Mouse (Mus musculus) ES-Bruce4 (cell line): Measurements from ENCODE around the gene Gm14851.
"Not testable (repeated sequence)": the region's sequence is repeated elsewhere in the genome, so short reads cannot be mapped to it uniquely, and the experiment has no call there.

Experiments used
- CTCF ChIP-seq: IDR thresholded peaks from one replicate; pipeline ENCODE4 v1.8.1; 2011; ENCODE audit warnings: low read depth, low read length
- EP300 ChIP-seq: IDR thresholded peaks from 2 replicates; pipeline ENCODE4 v1.6.1; 2011; ENCODE audit warnings: low read depth, low read length; ENCODE audit not compliant: insufficient read depth
- POLR2A ChIP-seq: IDR thresholded peaks from one replicate; pipeline ENCODE4 v1.8.1; 2011; ENCODE audit warnings: low read length; ENCODE audit not compliant: insufficient read depth

DNA sequence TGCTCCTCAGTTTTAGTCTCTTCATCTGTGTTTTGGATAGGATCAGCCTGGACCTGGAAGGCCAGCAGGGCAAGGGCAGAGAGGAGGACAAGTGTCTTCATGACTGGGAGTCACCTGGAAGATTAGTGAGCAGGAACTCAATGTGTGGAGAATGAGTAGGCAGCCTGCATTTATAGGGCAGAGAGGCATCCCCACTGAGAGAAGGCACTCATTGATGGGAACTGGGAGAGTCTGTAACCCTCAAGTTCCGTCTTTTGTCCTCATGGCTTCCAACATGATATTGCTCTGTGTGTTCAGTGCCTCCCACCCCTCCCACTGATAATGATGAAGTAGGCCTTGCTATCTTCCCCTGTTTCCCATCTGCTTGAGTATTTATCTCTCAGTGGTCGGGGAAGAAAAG is at the start of gene Gm14851:
- not testable (repeated sequence) for TF ChIP-seq EP300, CTCF, POLR2A
